Mouse (Mus musculus): ENCODE data around the gene Ifnab.

Gene Ifnab

DNA sequence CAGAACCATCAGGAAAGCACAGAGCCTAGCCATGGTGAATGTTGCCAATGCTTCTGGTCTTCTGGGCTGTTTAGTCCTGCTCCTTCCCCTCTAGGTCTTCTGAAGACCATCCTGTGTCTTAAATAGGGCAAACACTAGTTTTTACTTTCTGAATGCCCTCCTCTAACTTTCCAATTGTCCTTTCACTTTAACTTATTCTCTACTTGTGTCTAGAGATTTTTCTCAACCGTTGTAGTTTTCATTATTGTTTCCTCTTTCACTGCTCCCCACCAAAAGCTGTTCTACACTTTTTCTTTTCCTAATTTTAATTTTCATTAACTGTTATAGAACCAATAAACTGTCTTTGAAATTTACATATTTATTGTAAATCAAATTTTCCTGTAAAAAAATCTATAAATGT is 14.3 kb downstream of the Ifnab start, which contains the start of gene Ifna16:
Gene Ifna16, minus strand, starts transcription at position 101 of the 400 bp plus-strand sequence.
- no peak for DNase-seq (ENCODE audit: low read depth, low spot score)

- no peak for DNase-seq (ENCODE audit: low read depth, low spot score)
These were observed 35.7 kb downstream of the Ifnab start for GRCm38 (mm10) chr4:88655461-88655860.

GRCm38 (mm10) chr4:88653644-88654043 is 37.5 kb downstream of the Ifnab start:
- DNase-seq (ENCODE audit: low read depth, low spot score): peak; percentile 52

DNA sequence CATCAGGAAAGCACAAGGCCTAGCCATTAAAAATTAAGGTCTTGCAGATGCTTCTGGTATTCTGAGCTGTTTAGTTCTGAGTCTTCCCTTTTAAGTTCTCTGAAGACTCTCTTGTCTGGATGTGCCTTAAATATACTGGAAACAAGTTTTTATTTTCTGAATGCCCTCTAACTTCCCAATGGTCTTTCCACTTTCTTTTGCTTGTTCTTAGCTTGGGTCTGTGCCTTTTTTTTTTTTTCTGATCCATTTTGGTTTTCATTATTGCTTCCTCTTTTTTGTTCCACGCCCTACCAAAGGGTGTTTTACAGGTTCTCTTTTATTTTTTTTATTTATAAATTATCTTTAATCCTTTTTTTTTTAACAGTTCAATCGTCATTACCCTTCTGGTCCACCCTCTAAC is 46.8 kb downstream of the Ifnab start, which contains the start of gene Ifna13:
Gene Ifna13, minus strand, starts transcription at position 101 of the 400 bp plus-strand sequence.
- no peak for DNase-seq (ENCODE audit: low read depth, low spot score)

GRCm38 (mm10) chr4:88642526-88642925 is 48.6 kb downstream of the Ifnab start:
- peak; percentile 12 for DNase-seq (ENCODE audit: low read depth, low spot score)

- DNase-seq (ENCODE audit: low read depth, low spot score): peak; percentile 94
These were observed 49.9 kb downstream of the Ifnab start for GRCm38 (mm10) chr4:88641077-88641831.

DNA sequence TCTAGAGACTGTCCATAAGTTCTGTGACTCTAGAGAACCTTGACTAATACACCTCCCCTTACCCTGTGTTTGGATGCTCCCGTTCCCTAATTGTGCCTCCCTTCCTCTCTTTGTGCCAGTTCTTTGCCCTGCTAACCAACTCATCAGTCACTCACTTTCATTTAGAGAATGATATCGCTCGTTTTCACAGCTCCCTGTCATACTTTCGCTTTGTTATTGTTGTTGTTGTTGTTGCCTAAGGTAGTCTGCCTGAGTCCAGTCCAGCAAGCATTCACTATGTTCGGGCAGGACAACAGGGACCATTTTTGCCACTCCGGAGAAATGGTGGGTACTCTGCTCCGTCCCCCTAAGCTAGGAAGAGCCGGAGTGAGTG is 50.5 kb downstream of the Ifnab start:
- no peak for DNase-seq (ENCODE audit: low read depth, low spot score)

Data from ES-CJ7 (cell line).